Mouse (Mus musculus): ENCODE measurements around the gene Foxo1. TPM values are rescaled to one million over a fixed set of nuclear protein-coding genes. Genes with fewer than 3 reads are reported as not detected.

The Foxo1 gene
- polyA plus RNA-seq, 1 experiment from 2014 or later, result 2.6 TPM

DNA sequence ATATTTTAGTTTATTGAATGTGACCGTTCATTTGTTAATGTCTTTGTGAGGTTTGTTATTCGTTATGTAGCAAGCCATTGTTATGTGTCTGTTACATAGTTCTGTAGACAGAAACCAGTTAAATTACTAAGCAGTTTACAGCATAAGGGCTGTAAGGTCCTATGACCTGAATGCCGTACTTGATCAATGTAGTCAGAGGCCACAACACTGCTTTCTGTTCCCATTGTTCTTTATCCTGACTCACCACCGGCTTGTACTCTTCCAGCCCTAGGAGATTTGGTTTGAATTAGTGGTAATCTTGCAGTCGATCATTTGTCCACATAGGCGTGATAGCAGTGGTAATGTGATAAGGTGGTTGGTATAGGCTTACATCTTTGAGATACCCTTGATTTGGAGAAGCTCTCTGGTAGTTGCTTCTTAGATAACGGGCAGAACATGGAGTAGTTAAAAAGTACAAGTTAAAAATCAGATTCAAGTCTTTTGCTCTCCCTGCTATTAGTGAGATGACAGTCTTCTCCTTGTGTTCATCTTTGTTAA, 28.2 kb downstream of the Foxo1 start:
- no peaks in the 10 kb centered on the region for H3K27me3 ChIP-seq
- no peak overlapping the region for H3K27ac ChIP-seq
- WGBS, result 80% methylated on average over 7 of the region's 7 CpGs
- no peak for ATAC-seq
- 0 out of 2 replicates have a peak, but pooled peaks cover 3% of the 10 kb centered on the region for H3K4me1 ChIP-seq (replicated peaks)
- no peak overlapping the region for H3K9ac ChIP-seq (replicated peaks)
- no peaks in the 10 kb centered on the region for H3K36me3 ChIP-seq
- H3K4me3 ChIP-seq (replicated peaks), result no peak overlapping the region
- no peaks in the 10 kb centered on the region for H3K9me3 ChIP-seq
- H3K4me2 ChIP-seq (replicated peaks), result no peak overlapping the region

DNA sequence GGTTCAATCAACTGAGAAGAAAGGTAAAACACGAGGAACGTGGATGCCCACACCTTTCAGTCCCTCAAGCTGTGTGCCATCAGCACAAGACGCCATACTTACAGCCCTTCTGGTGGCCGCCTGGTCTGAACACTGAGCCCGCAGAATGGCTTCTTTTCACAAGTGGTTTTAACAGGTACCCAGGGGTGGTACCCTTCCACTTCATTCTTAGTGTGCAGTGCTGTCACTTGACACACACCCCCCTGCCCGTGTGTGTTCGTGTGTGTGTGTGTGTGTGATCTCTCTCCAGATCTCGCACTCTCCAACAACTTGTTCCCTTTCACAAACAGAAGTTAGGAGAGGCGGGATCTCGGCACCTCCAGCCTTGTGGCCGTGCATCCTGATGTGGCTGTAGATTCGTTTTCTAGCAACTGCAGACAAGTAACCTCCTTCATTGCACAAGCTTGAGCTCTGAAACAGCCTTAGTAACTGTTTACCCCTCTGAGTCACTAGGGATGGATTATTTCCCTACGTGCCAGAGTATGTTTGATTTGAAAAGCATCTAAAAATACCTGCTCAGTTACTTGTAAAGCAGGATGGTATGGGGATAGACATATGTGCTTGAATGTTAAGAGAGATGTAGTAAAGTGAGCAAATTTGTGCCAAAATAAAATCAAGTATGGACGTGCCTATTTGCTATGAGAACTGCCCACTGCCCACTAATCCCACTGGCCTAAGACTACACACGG, 29.3 kb downstream of the Foxo1 start:
- 0 out of 2 replicates have a peak, but pooled peaks cover 3% of the 10 kb centered on the region for H3K4me1 ChIP-seq (replicated peaks)
- no peak overlapping the region for H3K4me3 ChIP-seq (replicated peaks)
- no peak overlapping the region for H3K4me2 ChIP-seq (replicated peaks)
- no peak overlapping the region for H3K9ac ChIP-seq (replicated peaks)
- no peaks in the 10 kb centered on the region for H3K27me3 ChIP-seq
- H3K27ac ChIP-seq, result no peak overlapping the region
- 85% methylated on average over 15 of the region's 15 CpGs for WGBS
- ATAC-seq, result no peak
- H3K9me3 ChIP-seq, result no peaks in the 10 kb centered on the region
- H3K36me3 ChIP-seq, result no peaks in the 10 kb centered on the region

DNA sequence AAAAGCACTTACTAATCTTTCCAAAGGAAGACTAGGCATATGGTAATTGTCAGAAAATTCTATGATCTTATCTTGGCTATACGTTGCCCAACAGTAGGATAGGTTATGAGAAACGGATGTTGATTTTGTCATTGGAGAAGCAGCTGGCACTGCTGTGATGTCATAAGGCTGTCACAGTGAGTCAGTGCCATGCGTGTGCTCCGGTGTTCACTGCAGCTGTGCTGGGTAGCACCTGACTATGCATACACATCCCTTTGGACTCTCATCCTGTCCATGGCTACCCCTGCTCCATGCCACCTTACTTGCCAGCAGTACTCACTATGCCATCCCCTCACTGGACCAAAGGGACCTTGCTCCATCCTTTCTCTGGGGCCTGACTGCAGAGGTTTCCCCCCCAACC, 30.5 kb downstream of the Foxo1 start:
- no peaks in the 10 kb centered on the region for H3K9me3 ChIP-seq
- ATAC-seq, result no peak
- whole genome bisulfite sequencing, result 98% methylated on average over 4 of the region's 4 CpGs

DNA sequence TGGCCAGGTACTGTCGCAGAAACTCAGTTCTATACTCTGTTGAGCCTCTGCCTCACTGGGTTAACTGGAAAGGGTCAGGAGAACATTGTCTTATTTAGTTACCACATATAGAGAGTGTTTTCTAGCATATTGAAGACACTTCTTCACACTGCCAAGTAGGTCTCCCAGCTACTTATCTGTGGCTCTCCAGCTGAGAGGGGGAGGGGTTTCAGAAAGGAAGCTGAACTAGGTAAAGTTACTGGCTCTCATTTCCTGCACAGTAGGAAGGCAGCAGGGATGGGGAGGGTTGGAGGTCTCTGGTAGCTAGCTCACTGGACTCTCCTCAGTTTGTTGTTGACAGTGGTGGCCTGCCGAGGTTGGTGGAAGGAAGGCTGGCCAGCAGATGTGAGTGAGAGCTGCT, 31.2 kb downstream of the Foxo1 start:
- H3K9ac ChIP-seq (replicated peaks), result no peak overlapping the region
- H3K4me3 ChIP-seq (replicated peaks), result no peak overlapping the region
- no peaks in the 10 kb centered on the region for H3K9me3 ChIP-seq
- 69% methylated on average over 2 of the region's 2 CpGs for WGBS
- H3K27ac ChIP-seq, result no peak overlapping the region
- H3K36me3 ChIP-seq, result no peaks in the 10 kb centered on the region
- no peak for ATAC-seq
- no peaks in the 10 kb centered on the region for H3K4me1 ChIP-seq (replicated peaks)
- H3K4me2 ChIP-seq (replicated peaks), result no peak overlapping the region
- H3K27me3 ChIP-seq, result no peaks in the 10 kb centered on the region

More for the DNA sequence above, 30.5 kb downstream of the Foxo1 start:
- no peak overlapping the region for H3K4me3 ChIP-seq (replicated peaks)
- H3K27ac ChIP-seq, result no peak overlapping the region
- no peaks in the 10 kb centered on the region for H3K36me3 ChIP-seq
- H3K9ac ChIP-seq (replicated peaks), result no peak overlapping the region
- H3K4me2 ChIP-seq (replicated peaks), result no peak overlapping the region
- H3K4me1 ChIP-seq (replicated peaks), result 0 out of 2 replicates have a peak, but pooled peaks cover under 1% of the 10 kb centered on the region
- H3K27me3 ChIP-seq, result no peaks in the 10 kb centered on the region

DNA sequence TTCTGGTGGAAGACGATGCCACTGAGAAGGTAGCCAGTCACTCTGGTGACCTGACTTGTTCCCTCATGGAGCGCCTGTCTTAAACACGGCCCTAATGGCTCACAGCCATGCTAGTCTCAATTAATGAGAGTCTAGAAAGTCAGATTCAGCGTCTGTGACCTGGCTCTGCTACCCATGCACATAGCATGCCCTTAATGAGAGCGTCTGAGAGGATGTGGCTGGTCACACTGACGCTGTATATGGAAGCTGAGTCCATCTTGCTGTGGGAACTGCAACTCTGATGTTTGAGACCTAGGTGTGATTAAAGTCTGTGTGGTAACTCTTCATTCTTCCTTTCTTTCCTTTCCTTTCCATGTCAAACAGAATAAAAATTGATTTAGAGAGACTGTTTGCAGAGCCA, 32.4 kb downstream of the Foxo1 start:
- H3K27ac ChIP-seq, result no peak overlapping the region
- H3K4me1 ChIP-seq (replicated peaks), result no peaks in the 10 kb centered on the region
- H3K4me2 ChIP-seq (replicated peaks), result no peak overlapping the region
- ATAC-seq, result no peak
- no peaks in the 10 kb centered on the region for H3K9me3 ChIP-seq
- no peak overlapping the region for H3K9ac ChIP-seq (replicated peaks)
- H3K27me3 ChIP-seq, result no peaks in the 10 kb centered on the region
- H3K4me3 ChIP-seq (replicated peaks), result no peak overlapping the region
- 88% methylated on average over 6 of the region's 6 CpGs for WGBS
- H3K36me3 ChIP-seq, result no peaks in the 10 kb centered on the region

DNA sequence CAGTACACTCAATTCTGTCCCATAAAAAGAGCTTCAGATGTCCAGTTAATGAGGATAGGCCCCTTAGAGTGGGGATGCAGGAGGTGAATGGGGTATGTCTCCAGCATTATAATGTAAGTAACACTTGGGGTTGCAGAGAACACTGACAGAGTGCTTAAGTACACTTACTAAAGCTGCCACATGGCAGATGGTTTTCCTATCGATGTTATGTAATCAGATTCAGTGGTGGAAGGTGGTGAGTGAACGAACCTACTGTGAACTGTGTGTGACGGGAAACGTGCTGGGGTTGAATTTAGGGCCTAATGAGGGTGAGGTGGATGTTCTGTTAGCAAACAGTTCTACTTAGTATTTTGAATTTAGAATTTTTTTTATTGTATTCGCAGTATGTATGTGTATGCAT, 35.2 kb downstream of the Foxo1 start:
- Histone ChIP-seq H3K4me1 (replicated peaks) (no peaks in the 10 kb centered on the region), H3K4me2 (replicated peaks) (no peak overlapping the region), H3K36me3 (no peaks in the 10 kb centered on the region), H3K27me3 (no peaks in the 10 kb centered on the region), H3K4me3 (replicated peaks) (no peak overlapping the region), H3K27ac (no peak overlapping the region), H3K9ac (replicated peaks) (no peak overlapping the region), H3K9me3 (no peaks in the 10 kb centered on the region)
- no peak for ATAC-seq
- WGBS, result 80% methylated on average over 5 of the region's 5 CpGs

DNA sequence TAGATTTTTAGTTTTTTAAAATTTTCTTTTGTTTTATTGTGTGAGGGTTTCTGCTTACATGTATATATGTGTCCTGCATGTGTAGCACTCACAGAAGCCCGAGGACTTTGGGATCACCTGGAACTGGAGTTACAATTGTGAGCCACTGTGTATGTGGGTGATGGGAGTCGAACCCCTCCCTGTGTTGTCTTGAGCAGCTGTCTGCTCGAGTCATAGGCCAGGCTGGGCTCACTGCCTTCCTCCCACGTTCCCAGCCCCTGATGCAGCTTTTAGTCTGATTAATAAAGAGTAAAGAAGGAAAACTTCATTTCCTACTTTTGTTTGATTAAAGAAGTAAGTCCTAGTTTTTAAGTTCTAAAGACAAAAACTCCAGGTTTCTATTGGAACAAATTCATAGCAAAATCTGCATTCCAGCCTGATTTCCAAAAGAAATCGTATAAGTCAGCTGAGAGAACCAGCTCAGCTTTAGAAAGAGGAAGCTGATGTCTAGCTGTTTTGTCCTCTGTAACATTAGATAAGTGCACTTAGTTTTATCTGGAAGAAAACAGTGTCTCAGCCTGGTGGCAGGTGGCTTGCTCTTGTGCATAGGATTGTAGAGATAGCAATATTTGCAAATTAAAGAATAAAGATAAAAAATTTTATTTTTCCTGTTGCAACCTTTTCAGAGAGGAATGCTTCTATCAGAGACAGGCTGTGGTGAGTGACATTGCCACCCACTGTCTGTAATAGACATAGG, 40.6 kb downstream of the Foxo1 start:
- Histone ChIP-seq H3K4me2 (replicated peaks) (no peak overlapping the region), H3K27ac (no peak overlapping the region), H3K9me3 (no peaks in the 10 kb centered on the region), H3K4me1 (replicated peaks) (no peaks in the 10 kb centered on the region), H3K27me3 (no peaks in the 10 kb centered on the region), H3K9ac (replicated peaks) (no peak overlapping the region), H3K36me3 (no peaks in the 10 kb centered on the region), H3K4me3 (replicated peaks) (no peak overlapping the region)
- WGBS, result 74% methylated on average over 5 of the region's 5 CpGs
- ATAC-seq, result no peak

DNA sequence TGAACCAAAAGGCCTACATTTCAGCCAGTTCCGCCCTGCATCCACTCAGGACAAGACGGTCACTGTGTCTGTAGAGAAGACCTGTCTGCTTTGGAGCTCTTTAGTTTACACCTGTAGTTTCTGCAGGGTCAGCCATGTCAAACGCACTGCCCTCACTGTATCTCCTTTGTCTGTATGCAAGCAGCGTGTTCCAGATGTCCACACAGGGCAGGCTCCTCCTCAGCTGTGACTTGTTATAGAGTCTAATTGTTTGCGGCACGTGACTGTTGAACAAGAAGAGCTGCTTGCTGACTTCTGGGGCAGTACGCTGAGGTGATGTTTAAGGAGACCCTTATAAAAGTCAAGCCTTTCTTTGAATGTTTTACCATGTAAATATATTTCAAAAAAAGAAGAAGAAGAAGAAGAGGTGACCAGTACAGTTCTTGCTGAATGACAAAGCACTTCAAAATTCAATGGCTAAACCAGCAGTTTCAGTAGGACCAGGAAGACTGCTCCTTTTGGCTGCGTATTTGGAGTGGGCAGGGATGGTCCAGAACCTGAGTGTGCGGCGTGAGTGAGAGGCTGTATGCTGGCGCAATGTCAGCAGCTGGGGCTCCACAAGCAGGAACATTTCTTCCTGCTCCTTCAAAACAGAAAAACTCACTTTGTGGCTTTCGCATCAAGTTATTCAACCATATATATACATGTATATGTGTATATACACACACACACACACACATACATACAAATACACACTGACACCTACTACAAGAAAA, 52.6 kb downstream of the Foxo1 start:
- Histone ChIP-seq H3K4me1 (replicated peaks) (no peaks in the 10 kb centered on the region), H3K27me3 (no peaks in the 10 kb centered on the region), H3K4me2 (replicated peaks) (no peak overlapping the region), H3K9ac (replicated peaks) (no peak overlapping the region), H3K4me3 (replicated peaks) (no peak overlapping the region), H3K9me3 (no peaks in the 10 kb centered on the region), H3K27ac (no peak overlapping the region), H3K36me3 (no peaks in the 10 kb centered on the region)
- ATAC-seq, result no peak
- WGBS, result 94% methylated on average over 12 of the region's 12 CpGs

DNA sequence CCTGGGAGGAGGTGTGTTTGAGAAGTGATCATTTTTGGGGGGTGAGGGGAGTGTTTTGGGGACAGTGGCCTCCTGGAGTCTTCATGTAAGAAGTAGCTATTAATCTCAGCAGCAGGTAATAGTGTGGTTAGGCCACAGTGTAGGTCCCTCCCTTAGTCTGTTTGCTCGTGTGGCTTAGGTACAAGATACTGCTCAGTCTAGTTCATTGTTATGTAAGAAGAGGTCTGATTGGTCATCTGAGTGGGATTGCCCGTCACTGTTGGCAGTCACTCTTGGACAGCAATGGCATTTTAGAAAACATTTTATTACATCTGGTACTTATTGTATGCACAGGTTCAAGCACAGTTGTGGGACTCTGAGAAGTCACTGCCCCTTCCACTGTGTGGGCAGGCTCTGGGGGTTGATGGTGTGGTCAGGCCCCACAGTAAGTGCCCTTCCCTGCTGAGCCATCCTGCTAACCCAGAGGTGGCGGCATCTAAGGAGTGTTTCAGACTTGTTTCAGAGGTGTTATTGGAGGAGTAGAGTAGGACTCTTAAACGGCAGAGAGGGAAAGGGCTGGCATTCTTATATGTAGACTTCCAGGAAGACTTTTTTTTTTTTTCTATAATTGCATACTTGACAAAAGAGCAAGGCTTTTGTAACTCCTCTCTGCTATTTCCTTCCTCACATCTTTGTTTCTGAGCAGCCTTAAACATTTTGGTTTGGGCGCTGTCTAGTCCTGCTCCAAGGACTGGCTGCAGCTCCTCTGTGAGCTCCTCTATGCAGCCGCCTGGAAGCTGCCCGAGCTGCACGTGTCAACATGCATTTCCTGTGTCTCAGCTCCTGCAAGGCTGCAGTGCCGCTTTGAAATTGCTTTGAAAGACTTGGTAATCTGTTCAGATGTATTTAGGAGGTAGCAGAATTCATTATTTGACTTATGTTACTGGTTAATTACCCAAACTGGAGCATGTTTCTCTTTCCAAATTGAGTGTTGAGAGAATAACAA, 54.6 kb downstream of the Foxo1 start:
- no peak overlapping the region for H3K9ac ChIP-seq (replicated peaks)
- H3K4me1 ChIP-seq (replicated peaks), result no peaks in the 10 kb centered on the region
- no peak overlapping the region for H3K27ac ChIP-seq

DNA sequence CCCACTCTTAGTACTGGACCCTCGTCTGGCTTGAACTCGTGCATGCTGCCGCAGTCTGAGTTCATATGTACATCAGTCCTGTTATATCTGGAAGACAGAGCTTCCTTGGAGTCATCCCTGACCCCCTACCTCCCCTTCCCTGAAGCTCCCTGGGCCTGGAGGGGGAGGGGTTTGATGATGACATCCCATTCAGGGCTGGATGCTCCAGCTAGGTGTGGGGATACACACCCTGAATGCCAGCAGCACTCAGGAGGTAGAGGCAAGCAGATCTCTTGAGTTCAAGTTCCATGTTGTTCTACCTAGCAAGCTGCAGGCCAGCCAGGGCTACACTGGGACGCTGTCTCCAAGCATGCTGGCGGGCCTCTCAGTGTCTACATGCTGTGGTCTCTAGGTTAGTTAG, 56.9 kb downstream of the Foxo1 start:
- WGBS, result 98% methylated on average over 5 of the region's 5 CpGs

More for the DNA sequence above, 54.6 kb downstream of the Foxo1 start:
- Histone ChIP-seq H3K4me3 (replicated peaks) (no peak overlapping the region), H3K27me3 (no peaks in the 10 kb centered on the region), H3K4me2 (replicated peaks) (no peak overlapping the region), H3K36me3 (no peaks in the 10 kb centered on the region), H3K9me3 (no peaks in the 10 kb centered on the region)
- WGBS, result 45% methylated on average over 9 of the region's 9 CpGs
- no peak for ATAC-seq

DNA sequence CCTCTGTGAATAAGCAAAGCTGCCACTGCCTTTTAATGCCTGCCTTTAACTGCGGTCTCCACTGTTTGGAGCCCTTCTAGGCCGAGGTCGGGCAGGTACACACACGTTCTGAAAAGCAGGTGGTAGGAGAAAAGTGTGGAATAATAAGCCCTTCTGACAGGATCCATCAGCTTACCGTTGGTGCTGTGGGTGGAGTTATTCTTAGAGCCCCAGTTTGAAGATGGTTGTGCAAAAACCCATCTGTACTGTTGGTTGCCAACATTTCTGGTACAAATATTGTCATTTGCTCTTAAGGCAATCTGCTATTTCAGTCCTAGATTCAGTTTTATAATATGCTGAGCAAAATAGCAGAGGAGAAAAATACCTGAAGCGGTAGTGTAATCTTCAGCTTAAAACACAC, 58.6 kb downstream of the Foxo1 start:
- no peak overlapping the region for H3K27ac ChIP-seq
- H3K27me3 ChIP-seq, result no peaks in the 10 kb centered on the region
- H3K4me3 ChIP-seq (replicated peaks), result no peak overlapping the region
- WGBS, result 84% methylated on average over 6 of the region's 6 CpGs
- no peaks in the 10 kb centered on the region for H3K4me1 ChIP-seq (replicated peaks)
- H3K4me2 ChIP-seq (replicated peaks), result no peak overlapping the region
- no peaks in the 10 kb centered on the region for H3K9me3 ChIP-seq
- no peak overlapping the region for H3K9ac ChIP-seq (replicated peaks)
- ATAC-seq, result no peak
- no peaks in the 10 kb centered on the region for H3K36me3 ChIP-seq

More for the DNA sequence above, 56.9 kb downstream of the Foxo1 start:
- Histone ChIP-seq H3K27ac (no peak overlapping the region), H3K4me3 (replicated peaks) (no peak overlapping the region), H3K4me1 (replicated peaks) (no peaks in the 10 kb centered on the region), H3K9ac (replicated peaks) (no peak overlapping the region), H3K27me3 (no peaks in the 10 kb centered on the region), H3K4me2 (replicated peaks) (no peak overlapping the region), H3K36me3 (no peaks in the 10 kb centered on the region), H3K9me3 (no peaks in the 10 kb centered on the region)
- ATAC-seq, result no peak

Measured in midbrain, embryonic 13.5 days (tissue).